Mouse (Mus musculus) neural tube, embryonic 11.5 days (tissue): Measurements from ENCODE around the gene Pstpip1. TPM values are rescaled to one million over a fixed set of nuclear protein-coding genes. Genes with fewer than 3 reads are reported as not detected.

ENCODE experiments used
- ATAC-seq: fragments of 200-750 bp; cut with Nextera tagmentation; 2 replicates; pipeline ENCODE4 v1.8.0; 2017; ENCODE audit warnings: moderate number of reproducible peaks, mild to moderate bottlenecking, moderate TSS enrichment, moderate library complexity; ENCODE audit not compliant: insufficient read depth, low FRiP score, low TSS enrichment
- DNase-seq: peaks from one replicate; pipeline ENCODE4 v3.0.0-alpha.2; 2015; ENCODE audit warnings: low spot score
- H3K27ac ChIP-seq: fragments of 300-500 bp; sonication (generic); 2 replicates; pipeline ENCODE4 v1.5.1; 2014; ENCODE audit warnings: low read depth, mild to moderate bottlenecking, low read length
- H3K27me3 ChIP-seq: fragments of 300-500 bp; sonication (generic); 2 replicates; pipeline ENCODE4 v1.6.1; 2014; ENCODE audit warnings: mild to moderate bottlenecking, low read length, mixed read lengths; ENCODE audit not compliant: control insufficient read depth, insufficient read depth
- H3K36me3 ChIP-seq: fragments of 300-500 bp; sonication (generic); 2 replicates; pipeline ENCODE4 v1.6.1; 2014; ENCODE audit warnings: mild to moderate bottlenecking, low read length, moderate library complexity, mixed read lengths; ENCODE audit not compliant: control insufficient read depth, insufficient read depth
- H3K4me1 ChIP-seq: fragments of 300-500 bp; sonication (generic); 2 replicates; pipeline ENCODE4 v1.6.1; 2014; ENCODE audit warnings: low read length, mixed read lengths; ENCODE audit not compliant: control insufficient read depth, insufficient read depth
- H3K4me2 ChIP-seq: fragments of 300-500 bp; sonication (generic); 2 replicates; pipeline ENCODE4 v1.6.1; 2014; ENCODE audit warnings: low read depth, mild to moderate bottlenecking, moderate library complexity
- H3K4me3 ChIP-seq: fragments of 300-500 bp; sonication (generic); 2 replicates; pipeline ENCODE4 v1.5.1; 2014; ENCODE audit warnings: low read depth, low read length
- H3K9ac ChIP-seq: fragments of 300-500 bp; sonication (generic); 2 replicates; pipeline ENCODE4 v1.6.1; 2014; ENCODE audit warnings: mild to moderate bottlenecking, low read length
- H3K9me3 ChIP-seq: fragments of 300-500 bp; sonication (generic); 2 replicates; pipeline ENCODE4 v1.6.1; 2016; ENCODE audit warnings: low read length; ENCODE audit not compliant: control insufficient read depth
- WGBS: fragments of 180-500 bp; shearing (Covaris S2); extraction: QIAGEN DNeasy Blood & Tissue Kit; methylation state at CpG from one replicate; pipeline ENCODE4 v1.1.7; 2014; 5-methylcytosine and 5-hydroxymethylcytosine counted together
- polyA plus RNA-seq: library from polyadenylated mRNA; unstranded; fragments of >200 nt; fragmentation: Nextera tagmentation; extraction: Ambion mirVana; gene quantifications from 2 replicates; pipeline ENCODE4 v1.2.1, GENCODE M21; 2014

Pstpip1 gene
- polyA plus RNA-seq, 1 experiment from 2014 or later, result 0.48 TPM

DNA sequence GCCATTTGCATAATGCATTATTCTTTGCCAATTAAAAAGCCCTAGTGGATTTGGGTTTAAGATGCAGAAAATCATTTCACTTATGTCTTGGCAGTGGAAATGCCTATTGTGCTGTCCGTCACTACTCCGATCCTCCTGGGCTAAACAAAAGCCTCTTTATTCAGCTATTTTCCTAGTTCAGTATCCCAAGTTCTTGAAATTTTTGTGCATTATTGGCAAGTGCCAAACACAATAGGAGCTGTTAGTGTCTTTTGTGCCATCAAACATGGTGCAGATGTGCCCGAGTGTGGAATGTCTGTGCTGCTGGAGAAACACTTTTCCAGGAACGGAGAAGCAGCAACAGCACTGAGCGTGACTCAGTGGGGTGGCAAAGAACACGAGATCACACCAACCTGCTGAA, 77.9 kb downstream of the Pstpip1 start:
- no peaks in the 10 kb centered on the region for H3K27me3 ChIP-seq
- no peak for DNase-seq
- H3K36me3 ChIP-seq, result no peaks in the 10 kb centered on the region
- no peak overlapping the region for H3K4me2 ChIP-seq
- no peak for ATAC-seq
- no peak overlapping the region for H3K9ac ChIP-seq
- no peaks in the 10 kb centered on the region for H3K9me3 ChIP-seq
- H3K4me3 ChIP-seq, result no peak overlapping the region
- H3K4me1 ChIP-seq, result no peaks in the 10 kb centered on the region
- H3K27ac ChIP-seq, result no peak overlapping the region
- 38% methylated on average over 6 of the region's 6 CpGs for WGBS

- H3K4me3 ChIP-seq, result no peak overlapping the region
- H3K36me3 ChIP-seq, result no peaks in the 10 kb centered on the region
- H3K4me2 ChIP-seq, result no peak overlapping the region
- DNase-seq (no peak), ATAC-seq (no peak)
- H3K27me3 ChIP-seq, result no peaks in the 10 kb centered on the region
- no peak overlapping the region for H3K9ac ChIP-seq
- H3K4me1 ChIP-seq, result no peaks in the 10 kb centered on the region
- H3K9me3 ChIP-seq, result no peaks in the 10 kb centered on the region
- 80% methylated on average over 3 of the region's 3 CpGs for WGBS
- no peak overlapping the region for H3K27ac ChIP-seq
These were observed 85.6 kb downstream of the Pstpip1 start for GRCm38 (mm10) chr9:56175316-56175715.

- 80% methylated on average over 4 of the region's 4 CpGs for WGBS
- no peaks in the 10 kb centered on the region for H3K4me1 ChIP-seq
- no peaks in the 10 kb centered on the region for H3K36me3 ChIP-seq
- ATAC-seq (no peak), DNase-seq (no peak)
- H3K4me2 ChIP-seq, result no peak overlapping the region
- H3K27me3 ChIP-seq, result no peaks in the 10 kb centered on the region
- H3K9me3 ChIP-seq, result no peaks in the 10 kb centered on the region
- H3K27ac ChIP-seq, result no peak overlapping the region
- no peak overlapping the region for H3K4me3 ChIP-seq
- H3K9ac ChIP-seq, result no peak overlapping the region
These were observed 87.6 kb downstream of the Pstpip1 start for GRCm38 (mm10) chr9:56177354-56177753.

Other genes starting within 250 kb of the Pstpip1 start
- gene Scaper, start 151.8 kb upstream of the Pstpip1 start, polyA plus RNA-seq, result 13.2 and 13.7 TPM in 2 replicates
- gene 4930563M21Rik, start 79.4 kb upstream of the Pstpip1 start, polyA plus RNA-seq, result not detected in 2 replicates
- gene Rcn2, start 48.1 kb upstream of the Pstpip1 start, polyA plus RNA-seq, result 341 and 355 TPM in 2 replicates
- 571 and 584 TPM in 2 replicates for gene Tspan3, start 75.5 kb downstream of the Pstpip1 start, polyA plus RNA-seq